Mouse (Mus musculus) brain, embryonic 14.5 days (tissue): ENCODE results near the gene Pimreg. TPM values are rescaled to one million over a fixed set of nuclear protein-coding genes. Genes with fewer than 3 reads are reported as not detected.

Experiments used
- DNase-seq: peaks from one replicate; pipeline ENCODE4 v3.0.0-alpha.2; 2011; ENCODE audit warnings: low read depth
- CTCF ChIP-seq: fragments of 200-500 bp; IDR thresholded peaks from 2 replicates; pipeline ENCODE4 v1.5.1; 2012; ENCODE audit warnings: inconsistent platforms, mild to moderate bottlenecking, moderate library complexity, borderline replicate concordance; ENCODE audit not compliant: insufficient read depth, insufficient read length; ENCODE audit errors: extremely low read depth
- POLR2A ChIP-seq: fragments of 200-500 bp; IDR thresholded peaks from 2 replicates; pipeline ENCODE4 v1.6.1; 2012; ENCODE audit warnings: mild to moderate bottlenecking, inconsistent platforms, borderline replicate concordance; ENCODE audit not compliant: poor library complexity, insufficient read depth, insufficient read length, severe bottlenecking; ENCODE audit errors: extremely low read depth
- polyA plus RNA-seq: library from polyadenylated mRNA; depleted of rRNA; stranded (reverse); fragments of >200 nt; gene quantifications from 2 replicates; pipeline ENCODE4 v1.2.3, GENCODE M21; 2012; rRNA removed

Pimreg gene
- polyA plus RNA-seq, 1 experiment: 29.9 TPM

DNA sequence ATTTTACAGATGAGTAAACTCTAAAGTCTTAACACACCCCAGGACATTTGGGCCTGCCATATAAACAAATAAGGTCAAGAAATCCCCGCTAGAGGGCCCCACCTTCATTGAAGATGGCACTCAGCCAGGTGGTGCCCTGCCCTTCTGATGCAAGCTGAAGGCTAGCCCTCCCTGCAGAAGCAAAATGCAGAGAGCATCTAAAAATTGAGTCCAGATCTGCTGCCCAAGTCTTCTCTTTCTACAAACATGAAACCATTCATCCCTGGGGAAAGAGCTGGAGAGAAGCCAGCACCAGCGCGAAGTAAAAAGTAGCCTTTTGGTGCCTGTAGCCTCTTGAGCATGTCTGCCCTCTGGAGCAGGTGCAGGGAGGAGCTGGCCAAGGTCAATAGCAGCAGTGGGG lies 36.2 kb downstream of the Pimreg start:
- peak; percentile 33 for DNase-seq
- TF ChIP-seq CTCF (peak; percentile 2; the same call in 1 of the 2 replicates), POLR2A (no peak)

DNA sequence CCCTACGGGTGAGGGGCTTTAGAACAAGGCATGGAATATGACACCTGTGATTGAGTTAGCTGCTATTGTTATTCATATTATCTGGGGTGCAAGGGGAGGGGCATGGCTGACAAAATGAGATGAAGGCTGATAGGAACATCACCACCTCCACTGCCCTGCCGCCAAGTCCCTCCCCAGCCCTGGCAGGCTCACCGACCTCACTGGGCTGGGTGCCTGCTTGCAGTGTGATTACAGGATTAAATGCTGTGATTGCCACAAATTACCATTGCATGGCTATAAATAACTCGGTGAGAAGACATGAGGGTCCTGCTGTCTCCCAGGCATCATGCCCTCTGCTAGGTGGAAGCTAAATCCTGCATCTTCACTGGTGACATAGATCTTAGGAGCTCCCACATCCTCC lies 36.8 kb downstream of the Pimreg start:
- DNase-seq: peak; percentile 81
- no peak for TF ChIP-seq CTCF
- no peak for TF ChIP-seq POLR2A

DNA sequence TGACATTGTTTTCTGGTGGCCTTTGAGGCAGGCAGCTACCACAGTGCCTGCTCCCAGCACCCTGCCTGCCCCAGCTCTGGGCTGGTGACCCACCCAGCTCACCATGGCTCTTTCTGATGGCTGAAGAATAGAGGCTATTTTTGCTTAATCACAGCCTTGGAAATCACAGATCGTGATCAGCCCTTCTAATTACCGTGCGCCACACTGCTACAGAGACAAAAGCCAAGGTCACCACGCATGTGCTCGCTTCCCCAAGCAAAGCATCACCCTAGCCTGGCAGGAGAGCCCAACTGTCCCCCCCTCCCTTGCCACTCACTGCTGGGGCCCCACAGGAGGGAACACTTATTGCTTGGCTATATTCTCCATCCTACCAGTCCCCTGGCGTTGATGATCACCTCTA lies 38.6 kb downstream of the Pimreg start:
- DNase-seq: peak; percentile 57

DNA sequence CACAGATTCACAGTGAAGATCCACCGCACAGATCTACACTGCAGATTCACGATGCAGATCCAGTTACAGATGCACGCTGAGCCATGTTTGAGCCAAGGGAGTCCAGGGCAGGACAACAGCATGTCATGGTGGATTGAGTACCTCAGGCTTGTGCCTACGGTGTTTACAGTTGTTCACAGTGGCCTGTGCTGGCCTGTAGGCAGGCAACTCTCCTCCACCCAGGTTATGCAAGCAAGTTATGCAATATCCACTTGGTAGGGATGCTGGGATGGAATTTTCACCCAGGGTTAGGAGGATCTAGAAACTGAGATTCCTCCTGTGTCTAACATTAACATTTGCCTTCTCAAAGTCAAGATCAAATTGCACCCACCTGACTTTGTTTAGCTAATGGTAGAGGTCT lies 40.8 kb downstream of the Pimreg start:
- TF ChIP-seq POLR2A (no peak), CTCF (no peak)
- no peak for DNase-seq

More for the DNA sequence above, 38.6 kb downstream of the Pimreg start:
- TF ChIP-seq POLR2A (no peak), CTCF (no peak)

DNA sequence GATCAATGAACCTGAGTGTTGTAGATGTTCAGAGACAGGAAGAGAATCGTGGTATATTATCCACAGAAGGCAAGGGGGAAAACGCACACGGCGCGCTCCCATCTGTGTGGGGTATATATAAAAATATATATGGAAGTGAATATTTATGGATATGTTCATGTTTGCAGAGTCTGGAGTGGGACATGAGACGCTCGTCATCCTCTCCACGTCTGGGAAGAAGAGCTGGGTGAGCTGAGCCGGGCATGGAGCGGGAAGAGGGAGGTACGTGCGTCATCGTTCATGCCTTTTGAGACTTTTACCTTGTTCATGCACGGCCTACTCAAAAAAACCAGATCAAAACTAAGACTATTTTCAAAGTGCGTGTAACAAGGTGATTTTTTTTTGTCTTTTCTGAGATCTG lies 42.5 kb downstream of the Pimreg start:
- DNase-seq: no peak
- TF ChIP-seq CTCF: no peak
- no peak for TF ChIP-seq POLR2A

DNA sequence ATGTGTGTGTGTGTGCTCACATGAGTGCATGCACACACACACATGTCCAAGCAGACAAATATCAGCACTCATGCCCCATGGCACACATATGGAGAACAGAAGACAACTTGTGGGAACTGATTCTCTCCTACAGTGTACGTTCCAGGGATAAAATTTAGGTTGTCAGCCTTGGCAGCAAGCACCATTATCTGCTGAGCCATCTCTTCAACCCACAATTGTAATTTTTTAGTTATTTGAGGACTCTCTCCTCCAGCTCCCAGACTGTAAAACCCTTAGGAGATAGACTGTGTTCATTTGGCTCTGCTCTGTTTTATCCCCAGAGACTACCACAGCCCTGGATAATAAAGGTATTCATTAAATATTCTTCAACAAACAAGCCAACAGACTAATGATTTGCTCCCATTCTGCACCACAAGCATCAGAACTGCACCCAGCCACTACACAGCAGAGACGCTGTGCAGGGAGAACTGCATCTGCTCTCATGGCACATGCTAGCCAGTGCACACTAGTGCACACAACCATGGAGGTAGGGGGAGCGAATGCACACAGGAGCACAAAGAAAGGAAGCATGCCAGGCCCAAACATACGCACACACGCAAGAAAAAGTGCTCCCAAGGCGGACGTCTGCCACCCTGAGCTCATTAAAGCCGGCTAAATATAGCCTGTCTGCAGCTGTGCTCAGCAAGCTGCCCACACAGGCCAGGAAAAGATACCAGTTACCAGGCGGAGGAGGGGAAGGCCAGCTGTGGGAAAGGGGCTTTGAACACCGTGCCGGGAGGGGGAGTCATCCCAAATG lies 44.6 kb downstream of the Pimreg start:
- no peak for TF ChIP-seq POLR2A
- TF ChIP-seq CTCF: no peak
- peak; percentile 94 for DNase-seq

DNA sequence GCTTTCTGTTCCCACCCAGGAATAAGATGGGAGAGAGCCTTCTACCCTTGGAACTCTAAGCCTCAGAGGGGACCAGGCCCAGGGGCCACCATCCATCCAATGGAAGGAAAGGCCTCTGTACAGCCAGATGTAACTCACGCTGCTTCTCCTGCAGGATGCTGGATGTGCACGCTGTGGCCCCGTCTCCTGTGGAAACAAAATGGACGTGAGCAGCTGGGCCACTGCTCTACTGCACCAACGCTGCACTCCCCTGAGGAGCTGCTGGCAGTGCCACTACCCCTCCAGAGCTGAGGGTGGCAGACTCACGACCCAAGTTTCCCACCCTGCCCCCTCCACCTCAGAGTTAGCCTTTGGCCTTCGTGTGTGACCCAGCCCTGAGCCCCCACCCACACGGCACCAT lies 50.6 kb downstream of the Pimreg start:
- DNase-seq: no peak

DNA sequence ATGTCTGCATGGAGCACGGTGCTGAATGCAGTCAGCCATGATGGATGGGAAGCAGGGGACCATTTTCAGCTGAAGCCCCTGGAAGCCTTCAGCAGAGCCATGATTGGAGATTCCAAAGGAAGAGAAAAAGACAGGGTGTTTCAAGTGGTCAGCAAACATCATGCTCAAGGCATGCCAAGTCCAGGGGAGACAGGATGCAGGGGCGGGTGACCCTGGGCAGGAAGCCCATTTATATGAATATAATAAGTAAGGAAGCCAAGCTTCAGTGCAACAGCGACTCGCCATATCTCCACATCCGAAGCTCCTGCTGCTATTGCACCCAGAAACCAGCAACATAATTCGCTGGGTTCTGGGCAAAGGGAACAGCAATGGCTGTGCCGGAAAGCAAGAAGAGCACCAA lies 52.6 kb downstream of the Pimreg start:
- DNase-seq: no peak
- TF ChIP-seq POLR2A (no peak), CTCF (no peak)

More for the DNA sequence above, 50.6 kb downstream of the Pimreg start:
- TF ChIP-seq CTCF: no peak

DNA sequence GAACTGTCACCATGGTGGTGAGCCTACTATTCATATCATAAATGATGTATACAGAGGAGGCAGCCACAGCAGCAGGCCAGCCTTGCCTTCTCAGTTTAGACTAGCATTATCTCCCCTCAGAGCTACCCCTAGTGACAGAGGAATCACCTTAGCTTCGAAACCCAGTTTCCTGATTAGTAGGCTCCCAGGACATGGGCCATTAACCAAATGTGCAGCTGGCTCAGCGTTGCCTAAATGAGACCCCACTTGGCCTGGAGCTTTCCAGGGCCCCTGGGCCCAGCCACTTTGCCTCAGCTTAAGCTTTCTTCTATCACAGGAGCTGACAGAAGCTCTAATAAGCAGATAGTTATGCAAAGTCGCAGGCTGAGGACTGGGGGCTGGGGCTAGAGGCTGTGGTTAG lies 54.2 kb downstream of the Pimreg start:
- DNase-seq: peak; percentile 55

More for the DNA sequence above, 54.2 kb downstream of the Pimreg start:
- TF ChIP-seq POLR2A: no peak
- no peak for TF ChIP-seq CTCF

Other genes with a start within 250 kb of the Pimreg start
- gene Aipl1, start 4.5 kb upstream of the Pimreg start, polyA plus RNA-seq: 0.30 and 0.38 TPM in 2 replicates
- 8.2 and 13.0 TPM in 2 replicates for gene Pitpnm3, start 93.7 kb downstream of the Pimreg start, polyA plus RNA-seq
- 3.2 and 6.6 TPM in 2 replicates for gene Gm43951, start 164.8 kb downstream of the Pimreg start, polyA plus RNA-seq
- 28.2 and 31.3 TPM in 2 replicates for gene 4933427D14Rik, start 165.4 kb downstream of the Pimreg start, polyA plus RNA-seq
- gene Txndc17, start 165.5 kb downstream of the Pimreg start, polyA plus RNA-seq: 66.5 and 78.4 TPM in 2 replicates
- 33.8 and 52.6 TPM in 2 replicates for gene Med31, start 173.6 kb downstream of the Pimreg start, polyA plus RNA-seq
- gene Slc13a5, start 225.2 kb downstream of the Pimreg start, polyA plus RNA-seq: 0.93 and 2.8 TPM in 2 replicates